Mouse (Mus musculus) lung, postnatal 14 days (tissue): ENCODE data around the gene Cog2.
A peak's percentile ranks its signal among the peaks of the same experiment; 100 is the strongest.

Source experiments
- DNase-seq: peaks from one replicate; pipeline ENCODE4 v3.0.0; 2021

Cog2 gene

DNA sequence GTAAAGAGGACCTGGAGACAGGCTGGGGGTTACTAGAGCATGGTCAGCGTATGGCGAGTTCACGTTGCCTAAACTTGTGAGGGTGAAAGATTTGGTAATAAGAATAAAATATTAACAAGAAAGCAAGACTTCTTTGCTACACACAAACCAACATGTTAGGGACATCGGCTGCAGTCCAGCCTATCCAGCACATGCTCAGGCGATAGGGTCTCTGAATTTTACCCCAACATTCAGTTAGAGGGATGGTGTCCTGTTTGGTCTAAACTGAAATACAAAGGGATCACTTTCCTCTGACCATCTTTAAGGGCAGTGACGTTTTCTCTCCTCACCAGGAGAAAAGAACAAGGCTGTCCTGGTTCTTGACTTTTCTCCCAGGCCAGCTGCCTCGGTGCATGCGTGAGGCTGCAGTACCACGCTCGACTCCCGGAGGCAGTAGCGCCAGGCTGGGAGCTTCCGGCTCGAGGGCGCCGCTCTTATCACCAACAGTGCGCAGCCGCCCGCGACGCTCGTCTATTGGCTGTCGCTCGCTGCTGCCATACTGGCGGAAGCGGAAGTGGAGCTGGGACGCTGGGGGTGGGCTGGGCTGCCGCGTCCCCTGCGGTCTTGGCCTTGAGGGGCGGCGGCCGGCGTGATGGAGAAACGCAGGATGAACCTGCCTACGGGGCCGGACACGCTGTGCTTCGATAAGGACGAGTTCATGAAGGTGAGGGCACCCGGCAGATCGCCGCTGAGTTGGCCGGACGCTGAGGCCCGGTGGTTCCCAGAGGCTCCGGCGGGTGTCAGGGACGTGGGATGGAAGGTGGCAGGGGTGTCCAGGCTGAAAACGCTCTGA is at the start of gene Cog2:
Cog2 (plus strand) TSS at position 519 of the 832 bp plus-strand sequence.
- peak; percentile 90 for DNase-seq

DNA sequence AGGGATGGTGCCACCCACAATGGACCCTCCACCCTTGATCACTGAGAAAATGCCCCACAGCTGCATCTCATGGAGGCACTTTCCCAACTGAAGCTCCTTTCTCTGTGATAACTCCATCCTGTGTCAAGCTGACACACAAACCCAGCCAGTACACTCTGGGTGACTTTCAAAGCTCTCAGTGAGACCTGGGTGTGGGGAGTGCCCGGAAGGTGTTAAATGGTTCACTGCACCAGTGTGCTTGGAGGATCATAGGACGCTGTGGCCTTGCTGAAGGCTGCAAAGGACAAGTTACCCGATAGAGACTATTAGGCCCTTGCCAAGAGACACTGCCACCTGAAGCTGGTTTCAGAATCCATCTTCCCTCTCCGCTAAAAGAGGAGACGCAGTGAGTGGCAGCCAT is 44.9 kb upstream of the Cog2 start:
- no peak for DNase-seq

DNA sequence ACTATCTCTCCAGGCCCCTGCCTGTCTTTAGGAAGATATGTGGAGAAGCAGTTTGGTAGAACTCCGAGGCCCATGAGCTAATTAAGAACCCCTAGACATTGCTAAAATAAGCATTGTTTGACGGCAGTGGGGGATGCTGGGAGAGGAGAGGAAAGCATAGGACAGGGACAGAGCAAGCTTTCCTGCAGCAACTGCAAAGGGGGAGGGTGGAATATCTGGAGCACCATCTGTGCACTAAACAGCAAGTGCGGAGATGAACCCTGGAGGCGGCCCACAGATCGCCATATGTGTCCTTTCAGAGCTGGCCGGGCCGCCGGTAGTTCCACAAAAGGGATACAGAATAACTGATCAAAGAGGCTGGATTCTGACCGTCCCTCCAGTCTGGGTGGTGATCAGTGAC is 43.9 kb upstream of the Cog2 start:
- DNase-seq = no peak

DNA sequence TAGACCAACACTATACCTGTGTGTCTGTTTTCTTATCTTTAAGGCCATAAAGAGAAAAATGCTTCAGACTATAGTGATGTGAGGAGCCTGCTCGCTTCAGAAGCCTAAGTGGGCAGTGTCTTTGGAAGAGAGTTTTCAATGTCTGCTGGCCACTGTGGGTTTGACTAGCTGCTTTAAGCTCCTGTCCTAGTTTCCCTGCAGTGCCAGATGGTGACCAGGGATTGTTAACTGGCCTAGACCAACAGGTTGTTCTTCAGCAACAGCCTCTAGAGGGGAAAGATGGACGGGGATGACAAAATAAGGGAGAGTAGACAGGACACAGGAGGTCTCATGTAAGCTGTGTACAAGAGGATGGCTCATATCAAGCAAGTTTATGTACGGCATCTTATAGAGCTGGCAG is 41.3 kb upstream of the Cog2 start:
- no peak for DNase-seq

DNA sequence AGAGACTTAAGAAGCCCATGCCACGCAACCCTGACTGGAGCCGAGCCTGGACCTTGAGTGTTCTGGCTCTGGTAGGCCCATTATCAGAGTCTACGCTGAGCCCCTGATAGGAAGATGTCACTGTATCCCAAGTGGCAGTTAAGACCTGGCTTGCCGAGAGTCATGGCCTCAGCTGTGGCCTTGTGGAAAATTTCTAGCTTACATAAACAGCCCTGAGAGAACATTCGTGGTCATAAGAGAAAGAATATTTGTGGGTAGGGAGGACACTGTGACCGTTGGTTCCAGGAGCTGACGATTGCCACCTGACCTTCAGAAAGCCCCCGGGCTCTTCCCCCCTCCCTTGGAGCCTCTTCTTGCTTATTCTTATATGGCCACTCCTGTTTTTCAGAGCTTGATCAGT is 40.2 kb upstream of the Cog2 start:
- DNase-seq = no peak

DNA sequence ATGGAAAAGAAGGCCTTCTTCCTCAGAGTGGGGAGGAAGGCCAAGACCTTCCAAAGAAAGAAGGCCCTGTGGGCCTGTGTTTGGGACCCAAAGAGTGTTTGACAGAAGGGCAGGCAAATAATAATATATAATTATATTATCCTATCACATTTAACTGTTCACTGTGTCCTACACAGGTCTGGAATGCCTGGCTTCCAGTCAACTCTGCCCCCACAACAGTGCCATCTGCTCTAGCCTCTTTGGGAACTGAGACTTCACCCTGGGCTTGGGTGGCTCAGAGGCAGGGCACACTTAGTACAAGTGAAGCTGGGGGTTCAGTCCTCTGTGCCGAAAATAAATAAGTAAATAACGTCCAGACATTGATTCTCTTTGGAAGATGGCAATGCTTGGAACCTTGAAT is 37.8 kb upstream of the Cog2 start:
- no peak for DNase-seq

DNA sequence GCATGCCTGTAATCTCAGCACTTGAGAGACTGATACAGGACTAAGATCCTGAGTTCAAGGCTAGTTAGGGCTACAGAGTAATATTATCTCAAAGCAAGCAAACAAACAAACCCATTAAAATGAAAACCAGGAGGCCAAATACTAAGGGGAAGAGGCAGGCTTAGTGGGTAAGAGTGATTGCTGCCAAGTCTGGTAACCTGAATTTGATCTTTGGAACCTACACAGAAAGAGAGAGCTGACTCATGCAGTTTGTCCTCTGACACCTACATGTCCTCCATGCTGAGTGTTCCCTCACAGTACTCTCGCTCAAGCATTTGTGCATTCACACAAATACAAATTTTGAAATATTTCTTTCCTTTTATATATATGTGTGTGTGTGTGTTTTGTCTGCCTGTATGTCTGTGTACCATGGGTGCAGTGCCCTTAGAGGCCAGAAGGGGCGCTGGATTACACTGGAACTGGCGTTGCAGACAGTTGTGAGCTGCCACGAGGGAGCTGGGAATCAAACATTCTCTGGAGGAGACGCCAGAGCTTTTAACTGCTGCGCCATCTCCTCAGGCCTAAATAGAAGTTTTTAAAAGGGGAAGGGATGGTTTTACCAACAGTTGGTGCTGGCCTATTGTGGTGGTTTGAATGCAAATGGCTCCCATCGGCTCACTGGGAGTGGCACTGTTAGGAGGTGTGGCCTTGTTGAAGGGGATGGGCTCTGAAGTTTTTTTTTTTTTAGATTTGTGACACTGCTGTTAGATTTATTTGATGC is 37.0 kb upstream of the Cog2 start:
- no peak for DNase-seq

DNA sequence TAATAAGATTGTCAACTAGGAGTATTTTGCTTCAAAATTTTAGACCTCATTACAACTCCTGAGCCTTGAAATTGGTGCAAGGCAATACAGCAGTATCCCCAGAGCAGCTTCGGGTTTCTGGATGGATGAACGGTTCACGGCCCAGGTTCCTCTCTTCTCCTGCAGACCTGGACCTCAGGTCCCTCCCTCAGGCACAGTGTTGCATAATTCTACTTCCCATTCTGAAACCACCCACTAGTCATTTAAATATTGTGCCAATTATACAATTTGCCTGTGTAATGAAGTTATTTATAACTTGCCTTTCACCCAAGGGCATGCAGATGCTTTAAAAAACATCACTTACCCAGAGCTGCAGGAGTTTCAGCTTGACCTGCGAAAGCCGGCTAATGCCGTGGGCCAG is 31.3 kb upstream of the Cog2 start:
- no peak for DNase-seq

DNA sequence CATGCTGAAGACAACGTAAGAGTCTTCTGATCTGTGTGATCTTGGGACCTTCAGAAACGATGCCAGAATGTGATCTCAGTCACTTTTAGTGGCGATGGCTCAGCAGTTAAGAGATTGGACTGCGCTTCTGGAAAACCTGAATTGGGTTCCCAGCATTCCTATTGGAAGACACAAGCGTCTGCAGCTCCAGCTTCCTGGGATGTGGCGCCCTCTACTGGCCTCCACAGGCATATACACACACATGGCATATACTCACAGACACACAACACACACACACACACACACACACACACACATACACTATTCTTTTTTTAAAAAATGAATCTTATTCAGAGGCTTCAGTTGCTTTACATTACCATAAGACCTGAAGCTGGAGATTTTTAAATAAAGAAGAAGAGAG is 30.8 kb upstream of the Cog2 start:
- no peak for DNase-seq

DNA sequence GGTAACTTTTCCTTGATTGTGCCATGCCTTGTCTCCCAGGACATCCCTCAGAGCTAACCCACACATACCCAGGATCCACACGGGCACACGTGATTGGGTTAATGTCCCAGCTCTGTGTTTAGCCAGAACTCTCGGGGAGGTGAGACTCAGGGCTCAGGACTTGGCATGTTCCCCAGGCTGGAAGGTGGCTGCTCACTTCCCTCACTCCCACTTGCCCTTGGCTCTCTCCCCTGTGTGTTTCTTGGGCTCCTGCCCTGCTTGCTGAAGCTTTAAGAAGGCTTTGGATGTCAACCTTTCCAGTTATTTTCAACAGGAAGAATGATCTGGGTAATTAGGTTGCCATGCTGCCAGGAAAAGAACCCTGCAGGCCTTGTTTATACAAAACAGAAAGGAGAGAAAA is 26.2 kb upstream of the Cog2 start:
- no peak for DNase-seq

DNA sequence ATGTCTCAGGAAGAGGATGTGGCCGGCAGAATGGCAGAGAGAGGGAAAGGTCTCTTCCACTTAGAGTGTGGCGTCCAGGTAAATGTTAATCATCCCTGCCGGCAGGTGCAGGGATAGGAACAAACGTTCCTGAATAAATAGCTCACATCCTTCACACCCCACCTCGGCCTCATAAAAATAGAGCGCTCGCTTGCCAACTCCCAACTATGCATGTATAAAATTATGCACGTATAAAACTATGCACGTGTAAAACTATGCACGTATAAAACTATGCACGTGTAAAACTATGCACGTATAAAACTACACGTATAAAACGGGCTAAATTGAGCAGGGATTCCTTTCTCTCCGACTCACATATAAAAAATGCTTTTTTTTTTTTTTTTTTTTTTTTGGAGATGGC is 25.6 kb upstream of the Cog2 start:
- DNase-seq = no peak

DNA sequence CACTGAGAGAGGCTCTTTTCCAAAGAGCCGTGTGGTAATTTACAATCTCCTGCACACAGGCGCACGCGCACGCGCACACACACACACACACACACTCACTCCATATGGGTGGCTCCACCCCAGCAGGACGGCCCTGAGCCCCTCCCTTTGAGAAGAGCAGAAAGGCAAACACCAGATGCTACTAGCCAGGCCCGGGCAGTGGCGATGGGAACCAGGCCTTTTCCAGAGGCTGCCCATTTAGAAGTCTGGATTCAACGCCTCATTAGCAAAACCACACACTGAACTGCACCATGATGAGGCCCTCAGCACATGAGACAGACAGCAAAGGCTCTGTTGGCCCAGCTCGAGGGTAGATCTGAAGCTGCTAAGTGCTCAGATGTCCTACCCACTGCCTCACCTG is 24.9 kb upstream of the Cog2 start:
- DNase-seq = no peak

DNA sequence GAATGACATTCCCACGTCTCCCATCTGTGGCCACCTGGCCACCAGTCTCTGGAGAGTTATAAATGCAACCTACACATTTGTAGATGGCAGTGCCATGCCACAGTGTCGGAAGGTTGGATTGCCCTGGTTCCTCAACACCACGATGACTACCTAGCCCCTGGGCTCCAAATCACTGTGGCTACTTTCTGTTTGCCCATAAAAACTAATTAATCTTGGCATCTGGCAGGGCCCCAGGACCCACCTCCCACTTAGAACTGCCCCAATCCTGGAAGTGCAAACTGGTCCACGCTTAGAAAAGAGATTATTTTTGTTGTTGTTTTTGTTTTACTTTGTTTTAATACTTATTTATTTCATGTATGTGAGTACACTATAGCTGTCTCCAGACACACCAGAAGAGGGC is 24.3 kb upstream of the Cog2 start:
- DNase-seq = no peak

DNA sequence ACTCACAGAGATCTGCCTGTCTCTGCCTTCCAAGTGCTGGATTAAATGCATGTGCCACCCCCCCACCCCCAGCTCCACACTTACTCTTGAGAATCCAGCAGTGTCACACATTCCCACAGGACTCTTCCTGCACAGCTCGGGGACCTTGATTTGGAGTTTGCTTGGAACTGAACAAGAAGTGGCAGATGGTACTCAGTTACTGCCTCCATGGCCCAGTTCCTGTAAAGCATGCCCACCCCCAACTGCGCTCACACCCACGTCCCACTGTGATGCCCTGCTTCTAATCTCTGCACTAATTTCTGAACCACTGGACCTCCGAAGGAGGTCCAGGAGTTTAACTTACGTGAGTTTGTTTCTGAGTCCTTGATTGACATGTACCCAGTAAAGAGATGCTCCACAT is 23.7 kb upstream of the Cog2 start:
- DNase-seq = no peak

DNA sequence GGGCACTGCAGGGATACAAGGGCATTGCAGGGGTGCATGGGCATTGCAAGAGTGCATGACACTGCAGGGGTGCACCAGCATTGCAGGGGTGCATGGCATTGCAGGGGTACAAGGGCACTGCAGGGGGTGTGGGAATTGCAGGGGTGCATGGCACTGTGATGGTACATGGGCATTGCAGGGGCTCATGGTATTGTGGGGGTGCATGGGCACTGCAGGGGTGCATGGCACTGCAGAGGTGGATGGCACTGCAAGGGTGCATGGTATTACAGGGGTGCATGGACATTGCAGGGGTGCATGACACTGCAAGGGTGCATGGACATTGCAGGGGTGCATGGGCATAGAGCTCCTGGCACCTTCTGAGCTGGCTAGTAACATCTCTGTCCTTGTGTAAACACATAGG is 22.2 kb upstream of the Cog2 start:
- DNase-seq = no peak

DNA sequence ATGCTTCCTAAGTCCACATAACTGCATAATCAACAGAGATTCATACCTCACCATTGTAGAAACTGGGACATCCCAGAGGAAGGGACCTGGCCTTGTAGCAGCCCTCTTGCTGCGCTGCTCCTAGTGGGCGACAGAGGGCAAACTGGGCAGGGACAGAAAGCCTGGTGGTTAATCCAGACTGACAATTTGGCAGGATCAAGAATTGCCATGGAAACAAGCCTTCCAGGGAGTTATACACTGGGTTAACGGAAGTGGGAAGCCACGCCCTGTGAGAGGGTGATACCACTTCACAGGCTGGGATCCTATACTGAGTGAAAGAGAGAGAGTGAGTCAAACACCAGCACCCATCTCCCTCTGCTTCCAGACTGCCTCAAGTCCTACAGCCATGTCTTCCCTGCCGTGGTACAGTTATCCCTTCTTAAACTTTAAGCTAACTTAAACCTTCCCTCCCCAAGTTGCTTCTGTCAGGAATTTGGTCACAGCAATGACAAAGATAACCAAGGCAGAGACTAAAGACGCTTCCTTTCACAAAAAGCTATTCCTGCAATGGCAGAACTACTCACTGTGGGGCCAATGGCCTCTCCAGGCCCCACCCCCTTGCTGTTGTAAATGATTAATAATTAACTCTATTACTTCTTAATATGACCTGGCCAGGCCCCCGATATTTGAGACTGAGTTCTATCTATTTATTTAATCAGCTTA is 21.2 kb upstream of the Cog2 start:
- DNase-seq = no peak

DNA sequence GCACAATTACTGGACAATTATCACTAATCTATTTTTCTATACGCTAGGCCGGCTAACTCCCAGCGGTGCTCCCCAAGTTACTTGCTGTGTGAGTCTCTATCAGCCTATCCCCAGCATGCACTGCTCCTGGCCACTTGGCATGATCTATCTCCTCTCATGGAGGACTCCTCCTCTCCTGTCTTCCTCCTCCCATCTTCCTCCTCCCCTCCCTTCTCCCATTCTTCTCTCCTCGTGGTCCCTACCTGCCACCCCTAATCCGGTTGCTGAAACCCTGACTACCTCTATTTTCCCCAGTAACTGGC is 20.7 kb upstream of the Cog2 start:
- DNase-seq = no peak

DNA sequence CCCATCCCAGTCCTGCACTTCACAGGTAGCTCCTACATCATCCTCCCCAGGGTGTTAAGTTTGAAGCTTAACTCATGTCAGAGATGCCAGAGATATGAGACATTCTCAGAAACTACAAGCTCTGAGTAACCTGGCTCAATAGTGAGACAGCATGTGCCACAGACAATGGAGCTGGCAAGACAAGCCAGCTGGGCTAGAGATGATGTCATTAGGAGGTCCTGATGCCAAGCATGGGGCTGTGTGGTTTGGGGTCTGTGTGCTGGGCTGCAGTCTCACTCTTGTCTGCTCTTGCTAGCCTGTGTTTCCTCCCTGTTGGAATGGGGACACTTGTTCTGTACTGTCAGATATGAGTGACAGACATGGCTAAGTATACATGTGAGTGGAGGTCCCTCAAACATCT is 14.9 kb upstream of the Cog2 start:
- no peak for DNase-seq

DNA sequence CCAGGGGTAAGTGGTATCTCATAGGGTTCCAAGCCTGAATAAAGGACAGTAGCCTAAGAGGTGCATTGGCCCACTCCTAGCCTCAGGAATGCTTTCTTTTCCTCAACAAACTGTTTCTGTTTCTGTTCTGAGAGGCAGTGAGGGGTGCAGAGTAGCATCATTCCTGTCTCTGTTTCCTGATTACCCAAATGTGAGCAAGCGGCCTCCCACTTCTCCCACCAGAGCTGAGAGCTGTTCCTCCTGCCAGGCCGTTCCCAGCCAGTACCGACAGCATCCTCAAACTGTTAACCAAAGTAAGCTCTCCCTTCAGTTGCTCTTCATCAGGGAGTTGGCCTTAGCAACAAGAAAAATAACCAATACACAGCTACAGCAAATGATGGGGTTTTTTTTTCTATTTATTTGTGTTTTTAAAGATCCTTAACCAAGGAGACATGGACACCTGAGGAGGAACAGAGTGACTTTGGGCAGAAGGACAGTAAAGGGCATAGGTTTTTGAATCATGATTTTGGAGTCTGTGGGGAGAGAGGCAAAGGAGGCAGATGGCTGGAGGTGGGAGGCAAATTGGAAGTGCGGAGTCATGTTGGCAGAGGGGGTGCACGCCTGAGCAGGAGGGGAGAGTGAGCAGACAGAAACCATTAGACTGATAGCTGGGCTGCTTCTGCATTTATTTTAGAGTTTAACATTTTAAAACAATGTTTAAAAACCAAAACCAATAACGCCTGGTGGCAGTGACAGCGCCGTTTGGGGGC is 12.8 kb upstream of the Cog2 start:
- DNase-seq = no peak

DNA sequence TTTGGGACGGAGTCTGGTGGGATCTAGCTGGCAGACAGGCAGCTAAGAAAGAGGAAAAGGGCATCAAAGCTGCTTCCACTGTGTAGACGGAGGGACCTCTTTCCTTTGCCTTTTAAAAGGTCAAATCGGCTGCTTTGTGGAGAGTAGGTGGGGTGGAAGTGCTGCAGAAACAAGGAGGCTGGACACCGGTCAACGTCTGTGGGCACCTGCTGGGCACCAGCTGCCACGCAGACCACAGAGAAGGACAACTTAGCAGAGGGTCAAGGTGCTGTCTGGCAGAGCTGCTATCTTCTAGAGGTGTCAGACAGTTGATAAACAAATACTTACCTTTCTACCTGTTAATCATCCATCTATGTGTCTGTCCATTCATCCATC is 12.3 kb upstream of the Cog2 start:
- no peak for DNase-seq

DNA sequence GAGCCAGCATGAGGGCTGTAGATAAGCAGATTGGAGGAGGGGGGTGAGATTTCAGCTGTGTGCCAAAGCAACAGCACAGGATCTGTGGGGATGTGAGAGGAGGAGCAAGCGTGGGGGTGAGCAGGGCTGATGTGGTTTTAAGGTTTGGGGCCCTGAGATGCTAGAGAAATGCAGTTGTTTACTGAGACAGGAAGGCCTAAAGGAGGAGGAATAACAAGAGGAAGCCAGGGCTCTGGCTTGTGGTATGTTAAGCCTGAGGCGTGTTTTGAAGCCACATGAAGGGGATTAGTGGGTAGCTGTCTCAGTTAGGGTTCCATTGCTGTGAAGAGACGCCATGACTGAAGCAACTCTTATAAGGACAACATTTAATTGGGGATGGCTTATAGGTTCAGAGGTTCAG is 11.4 kb upstream of the Cog2 start:
- no peak for DNase-seq

DNA sequence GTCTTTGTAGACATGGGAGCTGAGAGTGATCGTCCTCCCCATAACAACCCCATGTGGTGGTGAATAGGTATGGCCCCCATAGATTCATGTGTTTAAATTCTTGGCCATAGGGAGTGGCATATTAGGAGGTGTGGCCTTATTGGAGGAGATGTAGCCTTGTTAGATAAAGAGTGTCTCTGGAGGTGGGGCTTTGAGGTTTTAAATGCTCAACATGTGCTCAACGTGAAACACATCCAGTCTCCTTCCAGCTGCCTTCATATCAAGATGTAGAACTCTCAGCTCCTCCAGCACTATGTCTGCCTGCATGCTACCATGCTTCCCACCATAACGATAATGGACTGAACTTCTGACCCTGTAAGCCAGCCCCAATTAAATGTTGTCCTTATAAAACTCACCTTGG is 4.5 kb upstream of the Cog2 start:
- DNase-seq = no peak

DNA sequence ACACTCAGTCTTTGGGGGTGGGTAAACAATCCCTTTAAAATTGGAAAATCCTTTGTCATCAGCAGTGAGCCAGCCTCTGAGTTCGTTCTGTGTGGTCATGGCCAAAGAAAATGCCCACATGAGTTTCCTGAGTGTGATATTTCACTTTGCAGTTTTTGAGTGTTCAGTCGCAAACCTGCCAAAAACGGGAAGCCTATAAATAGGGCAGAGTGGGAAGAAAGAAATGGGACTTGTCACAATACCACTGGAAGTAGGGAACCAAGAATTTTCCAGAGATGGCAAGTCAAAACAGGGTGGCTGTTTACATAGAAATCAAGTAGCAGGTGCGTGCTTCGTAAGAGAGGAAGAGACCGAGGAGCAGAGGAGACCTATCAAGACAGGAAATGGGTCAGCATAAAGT is 4.0 kb upstream of the Cog2 start:
- DNase-seq = no peak

DNA sequence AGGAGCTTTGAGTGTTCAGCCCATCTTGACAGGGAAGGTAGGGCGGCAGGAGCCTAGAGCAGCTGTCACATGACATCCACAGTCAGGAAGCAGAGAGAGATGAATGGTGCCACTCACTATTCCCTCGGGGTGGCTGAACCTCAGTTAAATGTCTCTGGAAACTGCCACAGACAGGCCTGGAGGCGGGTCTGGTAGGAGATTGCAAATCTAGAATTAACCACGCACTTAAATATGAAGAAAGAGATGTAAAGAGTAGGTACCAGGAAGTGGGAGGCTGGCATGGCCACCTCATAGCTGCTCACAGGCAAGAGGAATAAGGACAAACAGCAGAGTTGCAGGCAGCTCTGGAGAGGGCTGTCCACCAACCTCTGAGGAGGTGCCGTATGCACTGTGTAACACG is 3.4 kb upstream of the Cog2 start:
- DNase-seq = no peak
